Mouse (Mus musculus): Measurements from ENCODE around the gene Gm20878. TPM values are rescaled to one million over a fixed set of nuclear protein-coding genes. Genes with fewer than 3 reads are reported as not detected.
"Not testable (repeated sequence)": the region's sequence is repeated elsewhere in the genome, so short reads cannot be mapped to it uniquely, and the experiment has no call there.

Gene Gm20878
- 0.68 and 2.6 TPM in 2 replicates for polyA plus RNA-seq (2015; fragmentation: Nextera tagmentation; extraction: Ambion mirVana)

DNA sequence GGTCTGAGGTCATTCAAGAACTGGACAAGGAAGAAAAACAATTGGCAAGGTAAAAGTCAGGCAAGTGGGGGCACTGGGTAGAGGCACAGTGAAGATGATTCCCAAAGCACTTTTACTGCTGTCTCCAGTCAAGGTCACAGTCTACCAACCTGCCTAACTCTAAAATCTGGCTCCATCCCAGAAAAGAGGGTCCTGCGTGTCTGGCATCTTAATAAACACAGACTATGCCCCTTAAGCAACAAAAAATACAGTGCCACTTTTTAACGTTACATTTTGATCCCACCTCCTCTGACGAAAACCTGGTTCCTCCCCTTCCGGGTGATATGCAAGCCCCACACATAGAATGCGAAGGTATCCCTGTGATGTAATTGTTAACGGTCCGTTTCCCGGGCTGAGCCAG is at the start of gene Gm20878:
Gene Gm20878 (plus strand): TSS at position 301 of the 400 bp plus-strand sequence.
- not testable (repeated sequence) for DNase-seq (ENCODE audit: low spot score)

DNA sequence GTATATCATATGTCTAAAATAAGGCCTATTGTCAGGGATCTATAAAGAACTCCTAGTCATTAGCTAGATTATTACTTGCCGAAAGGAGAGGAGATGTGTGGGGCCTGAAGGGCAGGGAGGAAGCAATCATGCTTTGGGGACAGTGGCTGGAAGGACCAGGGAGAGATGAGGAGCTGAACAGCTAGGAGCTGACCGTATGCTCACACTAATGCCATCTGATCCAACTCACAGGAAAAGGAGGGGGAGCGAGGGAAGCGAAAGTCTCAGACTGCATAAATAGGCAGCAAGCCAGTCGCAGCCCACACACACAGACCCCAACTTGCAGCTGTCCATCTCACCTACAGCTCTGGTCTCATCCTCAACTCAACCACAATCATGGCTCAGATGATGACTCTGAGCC is 38.1 kb upstream of the Gm20878 start, which contains the start of gene Gm21541:
Gene Gm21541 (plus strand): TSS at position 301 of the 400 bp plus-strand sequence.
- DNase-seq (ENCODE audit: low spot score) = not testable (repeated sequence)

DNA sequence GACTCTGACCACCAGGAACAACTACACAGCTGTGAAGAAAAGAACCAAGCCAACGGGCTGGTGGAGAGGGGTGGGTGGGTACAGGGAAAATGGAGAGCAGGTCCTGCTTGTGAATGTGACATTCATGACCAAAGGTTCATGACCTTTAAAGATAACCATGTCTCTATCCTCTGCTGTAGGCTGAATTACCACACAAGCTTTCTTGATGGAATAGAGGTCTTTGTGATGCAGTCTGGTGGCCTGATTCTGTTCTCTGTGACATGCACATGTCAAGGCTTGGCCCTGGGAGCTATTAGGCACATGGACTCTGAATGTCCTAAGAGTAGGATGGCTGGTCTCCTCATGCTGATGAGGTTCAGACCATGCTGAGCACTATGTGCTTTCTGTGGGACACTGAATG is 24.4 kb downstream of the Gm20878 start, which contains the start of gene Fam205a4:
Gene Fam205a4 (plus strand): TSS at position 301 of the 400 bp plus-strand sequence.
- not testable (repeated sequence) for DNase-seq (ENCODE audit: low spot score)

Other genes starting within 250 kb of the Gm20878 start
- gene Cntfr, start 244.5 kb upstream of the Gm20878 start, polyA plus RNA-seq (2015; fragmentation: Nextera tagmentation; extraction: Ambion mirVana) = 0.26 and 0.43 TPM in 2 replicates
- 35.8 and 39.3 TPM in 2 replicates for gene Il11ra1, start 241.6 kb upstream of the Gm20878 start, polyA plus RNA-seq (2015; fragmentation: Nextera tagmentation; extraction: Ambion mirVana)
- 68.3 and 75.1 TPM in 2 replicates for gene Rpp25l, start 228.0 kb upstream of the Gm20878 start, polyA plus RNA-seq (2015; fragmentation: Nextera tagmentation; extraction: Ambion mirVana)
- gene Dctn3, start 218.4 kb upstream of the Gm20878 start, polyA plus RNA-seq (2015; fragmentation: Nextera tagmentation; extraction: Ambion mirVana) = 180 and 181 TPM in 2 replicates
- 0.06 TPM in 1 of 2 replicates, not detected in the other for gene Arid3c, start 210.4 kb upstream of the Gm20878 start, polyA plus RNA-seq (2015; fragmentation: Nextera tagmentation; extraction: Ambion mirVana)
- gene Galt, start 186.3 kb upstream of the Gm20878 start, polyA plus RNA-seq (2015; fragmentation: Nextera tagmentation; extraction: Ambion mirVana) = 48.2 and 49.3 TPM in 2 replicates
- 36.1 and 40.3 TPM in 2 replicates for gene Sigmar1, start 185.4 kb upstream of the Gm20878 start, polyA plus RNA-seq (2015; fragmentation: Nextera tagmentation; extraction: Ambion mirVana)
- 39.3 and 41.1 TPM in 2 replicates for gene Ccl27a, start 167.3 kb upstream of the Gm20878 start, polyA plus RNA-seq (2015; fragmentation: Nextera tagmentation; extraction: Ambion mirVana)
- gene Gm21541, start 38.0 kb upstream of the Gm20878 start, polyA plus RNA-seq (2015; fragmentation: Nextera tagmentation; extraction: Ambion mirVana) = 9.6 and 19.1 TPM in 2 replicates
- not detected in 2 replicates for gene Fam205a4, start 24.5 kb downstream of the Gm20878 start, polyA plus RNA-seq (2015; fragmentation: Nextera tagmentation; extraction: Ambion mirVana)
- not detected in 2 replicates for gene Gm21093, start 93.2 kb downstream of the Gm20878 start, polyA plus RNA-seq (2015; fragmentation: Nextera tagmentation; extraction: Ambion mirVana)
- not detected in 2 replicates for gene Gm3893, start 149.6 kb downstream of the Gm20878 start, polyA plus RNA-seq (2015; fragmentation: Nextera tagmentation; extraction: Ambion mirVana)
- gene Gm13304, start 173.2 kb downstream of the Gm20878 start, polyA plus RNA-seq (2015; fragmentation: Nextera tagmentation; extraction: Ambion mirVana) = 9.7 and 13.6 TPM in 2 replicates
- gene Gm13306, start 211.9 kb downstream of the Gm20878 start, polyA plus RNA-seq (2015; fragmentation: Nextera tagmentation; extraction: Ambion mirVana) = 13.1 TPM in 1 of 2 replicates, not detected in the other
- gene Gm13305, start 227.0 kb downstream of the Gm20878 start, polyA plus RNA-seq (2015; fragmentation: Nextera tagmentation; extraction: Ambion mirVana) = 23.3 and 23.5 TPM in 2 replicates

All from thymus, postnatal 0 days (tissue).